Mouse (Mus musculus): ENCODE results near the gene Gria1. TPM values are rescaled to one million over a fixed set of nuclear protein-coding genes. Genes with fewer than 3 reads are reported as not detected.

The Gria1 gene
- polyA plus RNA-seq, 1 experiment from 2014 or later: 0.33 TPM

DNA sequence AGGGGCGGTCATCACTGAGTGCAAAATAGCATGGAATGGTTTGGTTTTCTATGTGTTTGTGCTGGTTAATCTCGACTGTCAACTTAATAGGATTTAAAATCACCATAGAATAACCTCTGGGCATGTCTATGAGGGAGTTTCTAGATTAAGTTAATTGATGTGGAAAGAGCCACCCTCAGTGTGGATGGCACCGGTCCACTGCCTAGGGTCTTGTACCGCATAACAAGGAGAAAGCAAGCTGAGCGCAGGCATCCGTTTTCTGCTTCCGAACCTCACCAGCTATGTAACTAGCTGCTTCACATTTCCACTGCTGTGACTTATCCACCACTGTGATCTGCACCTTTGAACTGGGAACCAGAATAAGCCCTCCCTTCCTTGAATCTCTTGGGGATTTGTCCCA, 134.0 kb downstream of the Gria1 start:
- WGBS: 70% methylated on average over 7 of the region's 7 CpGs
- Histone ChIP-seq H3K27ac (no peak overlapping the region), H3K36me3 (replicated peaks) (no peaks in the 10 kb centered on the region), H3K9me3 (no peaks in the 10 kb centered on the region), H3K4me3 (no peak overlapping the region), H3K27me3 (ENCODE audit: poor library complexity, severe bottlenecking) (no peaks in the 10 kb centered on the region), H3K4me1 (peaks cover 16% of the 10 kb centered on the region)
- DNase-seq (ENCODE audit: extremely low spot score, low spot score): no peak

DNA sequence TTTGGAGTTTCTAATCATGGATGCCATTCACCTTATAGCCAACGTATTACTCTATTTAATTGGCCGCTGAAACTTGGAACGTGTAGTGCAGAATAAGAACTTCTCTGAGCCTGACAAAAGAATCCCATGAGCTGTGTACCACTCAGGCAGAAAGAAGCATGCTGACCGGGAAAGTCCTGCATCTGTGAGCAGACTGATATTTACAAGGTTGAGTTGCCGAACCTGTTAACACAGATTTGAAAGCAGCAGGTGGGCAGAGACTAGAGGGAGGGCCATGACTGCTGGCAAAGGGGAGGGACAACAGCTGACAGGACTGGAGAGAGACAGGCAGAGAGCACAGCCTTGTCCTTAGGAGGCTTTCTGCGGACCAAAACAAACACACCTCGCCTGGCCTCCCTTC, 134.5 kb downstream of the Gria1 start:
- Histone ChIP-seq H3K4me3 (no peak overlapping the region), H3K9me3 (no peaks in the 10 kb centered on the region), H3K27me3 (ENCODE audit: poor library complexity, severe bottlenecking) (no peaks in the 10 kb centered on the region), H3K36me3 (replicated peaks) (no peaks in the 10 kb centered on the region), H3K27ac (no peak overlapping the region), H3K4me1 (peaks cover 13% of the 10 kb centered on the region)
- no peak for DNase-seq (ENCODE audit: extremely low spot score, low spot score)
- WGBS: 54% methylated on average over 7 of the region's 7 CpGs

DNA sequence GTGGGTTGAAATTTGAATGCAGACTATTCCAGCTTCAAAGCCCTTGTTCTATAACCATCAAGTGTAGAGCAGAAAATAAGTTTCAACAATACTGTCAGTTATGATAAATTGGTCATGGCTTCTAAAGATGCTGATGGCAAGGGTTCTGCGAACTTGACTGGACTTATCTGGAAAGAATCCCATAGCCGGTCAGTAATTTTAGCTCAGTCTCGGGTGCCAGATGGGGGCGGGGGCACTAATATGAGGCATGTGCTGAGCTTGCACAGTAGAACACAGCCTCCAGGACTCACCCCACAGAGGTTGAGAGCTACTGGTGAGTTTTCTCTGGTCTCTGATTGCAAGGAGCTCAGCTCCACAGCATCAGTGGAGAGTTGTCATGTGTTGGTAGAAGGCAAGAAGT, 140.5 kb downstream of the Gria1 start:
- Histone ChIP-seq H3K9me3 (no peaks in the 10 kb centered on the region), H3K27ac (no peak overlapping the region), H3K4me1 (peaks cover 11% of the 10 kb centered on the region; the same call in 1 of the 2 replicates), H3K36me3 (replicated peaks) (no peaks in the 10 kb centered on the region), H3K27me3 (ENCODE audit: poor library complexity, severe bottlenecking) (no peaks in the 10 kb centered on the region), H3K4me3 (no peak overlapping the region)
- 92% methylated on average over 4 of the region's 4 CpGs for WGBS
- DNase-seq (ENCODE audit: extremely low spot score, low spot score): no peak

DNA sequence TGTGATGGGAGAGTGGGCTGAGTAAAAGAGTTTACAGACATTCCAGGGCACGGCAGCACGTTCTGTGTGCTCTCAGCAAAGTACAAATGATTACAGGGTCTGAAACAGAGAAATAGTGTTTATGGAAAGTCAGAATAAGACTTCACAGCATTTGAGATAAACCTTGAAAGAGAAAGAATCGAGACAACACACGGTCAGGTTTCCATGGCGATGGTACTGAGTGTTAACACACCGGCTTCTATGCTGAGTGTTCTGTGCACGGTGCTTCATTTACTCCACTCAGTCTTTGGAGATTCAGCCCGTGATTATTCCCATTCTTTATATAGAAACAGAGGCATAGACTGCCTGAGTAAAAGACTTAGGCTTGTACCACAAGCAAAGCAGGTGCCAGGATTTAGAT, 143.8 kb downstream of the Gria1 start:
- no peak for DNase-seq (ENCODE audit: extremely low spot score, low spot score)
- no peaks in the 10 kb centered on the region for H3K27me3 ChIP-seq (ENCODE audit: poor library complexity, severe bottlenecking)
- H3K27ac ChIP-seq: no peak overlapping the region
- peaks cover 11% of the 10 kb centered on the region; the same call in 1 of the 2 replicates for H3K4me1 ChIP-seq
- no peak overlapping the region for H3K4me3 ChIP-seq
- no peaks in the 10 kb centered on the region for H3K36me3 ChIP-seq (replicated peaks)
- H3K9me3 ChIP-seq: no peaks in the 10 kb centered on the region
- WGBS: 78% methylated on average over 8 of the region's 8 CpGs

DNA sequence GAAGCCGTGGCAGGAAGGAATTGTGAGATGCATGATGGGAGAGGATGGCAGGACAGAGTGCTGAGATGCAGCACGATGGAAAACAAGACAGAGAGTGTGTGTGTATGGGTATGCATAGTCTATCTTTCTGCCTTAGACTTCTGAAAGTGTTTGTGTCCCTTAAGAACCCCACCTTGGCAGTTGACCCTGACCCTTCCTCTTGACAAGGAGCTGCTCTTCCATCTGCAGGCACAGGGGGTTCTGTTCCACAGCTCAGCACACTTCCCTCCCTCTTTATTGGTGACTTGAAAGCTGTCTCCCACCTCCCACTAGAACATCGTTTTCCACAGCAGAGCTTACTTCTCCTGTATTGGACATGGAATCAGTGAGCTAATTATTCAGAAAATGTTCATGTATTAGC, 148.2 kb downstream of the Gria1 start:
- 86% methylated on average over 3 of the region's 3 CpGs for WGBS

DNA sequence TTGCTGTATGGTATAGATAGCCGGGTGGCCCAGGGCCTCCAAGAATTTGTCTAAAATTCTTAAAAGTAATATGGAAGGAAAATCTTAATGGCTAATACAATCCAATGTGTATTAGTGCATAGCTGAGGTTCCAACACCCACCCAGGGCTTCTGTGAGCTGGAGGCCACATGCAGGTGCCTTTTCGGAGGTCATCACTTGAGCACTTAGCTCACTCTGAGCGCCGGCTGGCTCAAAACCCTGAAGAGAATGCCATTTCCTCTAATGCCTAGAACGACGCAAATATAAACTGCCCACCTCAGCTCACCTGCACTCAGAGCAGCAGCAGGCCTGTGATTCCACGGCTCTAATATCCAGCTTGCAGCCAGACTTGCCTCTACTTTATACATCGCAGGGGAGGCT, 148.9 kb downstream of the Gria1 start:
- no peak for DNase-seq (ENCODE audit: extremely low spot score, low spot score)

More for the DNA sequence above, 148.2 kb downstream of the Gria1 start:
- no peak overlapping the region for H3K27ac ChIP-seq
- H3K27me3 ChIP-seq (ENCODE audit: poor library complexity, severe bottlenecking): no peaks in the 10 kb centered on the region
- H3K4me3 ChIP-seq: no peak overlapping the region
- H3K9me3 ChIP-seq: no peaks in the 10 kb centered on the region
- no peak for DNase-seq (ENCODE audit: extremely low spot score, low spot score)
- H3K4me1 ChIP-seq: peaks cover 8% of the 10 kb centered on the region; the same call in 1 of the 2 replicates
- H3K36me3 ChIP-seq (replicated peaks): no peaks in the 10 kb centered on the region

DNA sequence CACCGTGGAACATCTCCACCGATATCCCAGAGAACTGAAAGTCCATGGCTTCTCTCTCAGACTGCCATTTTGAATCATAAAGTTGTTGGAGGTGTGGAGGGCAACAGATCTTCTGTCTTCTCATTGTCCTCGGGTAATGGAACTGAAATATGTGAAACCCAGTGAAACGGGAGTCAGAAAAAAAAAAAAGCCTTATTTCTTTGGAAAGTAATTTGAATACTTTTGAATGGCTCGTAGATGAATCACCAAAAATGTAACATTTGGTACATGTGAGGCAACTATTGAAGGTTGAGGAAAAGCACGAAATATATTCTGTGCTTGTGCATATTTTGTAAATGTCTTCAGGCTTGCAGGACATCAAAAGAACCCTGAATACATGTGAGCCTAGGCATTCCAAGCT, 151.7 kb downstream of the Gria1 start:
- H3K27ac ChIP-seq: no peak overlapping the region
- 90% methylated on average over 6 of the region's 6 CpGs for WGBS
- H3K9me3 ChIP-seq: no peaks in the 10 kb centered on the region
- no peak for DNase-seq (ENCODE audit: extremely low spot score, low spot score)
- no peaks in the 10 kb centered on the region for H3K27me3 ChIP-seq (ENCODE audit: poor library complexity, severe bottlenecking)
- no peak overlapping the region for H3K4me3 ChIP-seq
- no peaks in the 10 kb centered on the region for H3K4me1 ChIP-seq
- no peaks in the 10 kb centered on the region for H3K36me3 ChIP-seq (replicated peaks)

More for the DNA sequence above, 148.9 kb downstream of the Gria1 start:
- Histone ChIP-seq H3K36me3 (replicated peaks) (no peaks in the 10 kb centered on the region), H3K9me3 (no peaks in the 10 kb centered on the region), H3K4me1 (0 out of 2 replicates have a peak, but pooled peaks cover 3% of the 10 kb centered on the region), H3K4me3 (no peak overlapping the region), H3K27me3 (ENCODE audit: poor library complexity, severe bottlenecking) (no peaks in the 10 kb centered on the region), H3K27ac (no peak overlapping the region)
- 95% methylated on average over 8 of the region's 8 CpGs for WGBS

DNA sequence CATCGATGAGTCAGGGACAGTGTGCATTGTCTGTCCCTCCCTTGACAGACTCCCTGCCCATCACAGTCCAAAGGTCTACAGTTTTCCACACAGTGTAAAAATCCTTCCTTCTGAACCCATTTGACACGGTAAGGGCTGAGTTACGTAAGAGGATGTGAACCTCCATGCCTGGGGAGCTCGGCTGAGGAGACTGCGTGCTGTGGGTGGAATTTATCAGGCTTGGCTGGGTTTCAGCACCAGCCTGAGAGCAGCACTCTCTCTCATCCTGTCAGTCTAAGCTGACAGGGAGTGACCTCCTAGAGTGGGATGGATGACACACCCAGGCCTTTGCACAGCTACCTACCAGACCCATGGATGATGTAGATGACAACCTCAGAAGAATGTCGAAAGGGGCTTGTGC, 158.9 kb downstream of the Gria1 start:
- no peaks in the 10 kb centered on the region for H3K27me3 ChIP-seq (ENCODE audit: poor library complexity, severe bottlenecking)
- 83% methylated on average over 6 of the region's 6 CpGs for WGBS

DNA sequence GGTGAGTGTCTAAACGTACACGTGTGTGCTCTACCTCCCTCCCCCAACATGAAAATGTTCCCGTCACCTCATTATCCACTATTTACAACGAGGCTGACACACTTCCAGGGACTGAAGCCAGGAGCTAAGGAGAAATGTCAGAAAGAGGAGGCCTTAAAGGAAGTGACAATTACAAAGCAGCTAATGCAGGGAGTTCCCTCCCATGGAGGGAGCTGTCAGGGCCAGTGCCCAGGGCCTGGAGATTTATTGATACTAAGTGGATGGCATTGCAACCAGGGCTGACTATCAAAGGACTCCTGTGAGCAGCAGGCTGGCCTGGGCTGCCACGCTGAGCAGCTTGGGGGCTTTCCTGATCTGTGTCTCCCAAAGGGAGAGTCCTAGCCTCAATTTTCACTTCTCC, 163.0 kb downstream of the Gria1 start:
- Histone ChIP-seq H3K27ac (no peak overlapping the region), H3K36me3 (replicated peaks) (no peaks in the 10 kb centered on the region), H3K4me1 (peaks cover 4% of the 10 kb centered on the region; the same call in 1 of the 2 replicates), H3K9me3 (no peaks in the 10 kb centered on the region), H3K4me3 (no peak overlapping the region), H3K27me3 (ENCODE audit: poor library complexity, severe bottlenecking) (no peaks in the 10 kb centered on the region)
- WGBS: 87% methylated on average over 5 of the region's 5 CpGs
- no peak for DNase-seq (ENCODE audit: extremely low spot score, low spot score)

More for the DNA sequence above, 158.9 kb downstream of the Gria1 start:
- no peak for DNase-seq (ENCODE audit: extremely low spot score, low spot score)
- H3K4me3 ChIP-seq: no peak overlapping the region
- H3K36me3 ChIP-seq (replicated peaks): no peaks in the 10 kb centered on the region
- H3K9me3 ChIP-seq: no peaks in the 10 kb centered on the region
- H3K4me1 ChIP-seq: no peaks in the 10 kb centered on the region
- no peak overlapping the region for H3K27ac ChIP-seq

DNA sequence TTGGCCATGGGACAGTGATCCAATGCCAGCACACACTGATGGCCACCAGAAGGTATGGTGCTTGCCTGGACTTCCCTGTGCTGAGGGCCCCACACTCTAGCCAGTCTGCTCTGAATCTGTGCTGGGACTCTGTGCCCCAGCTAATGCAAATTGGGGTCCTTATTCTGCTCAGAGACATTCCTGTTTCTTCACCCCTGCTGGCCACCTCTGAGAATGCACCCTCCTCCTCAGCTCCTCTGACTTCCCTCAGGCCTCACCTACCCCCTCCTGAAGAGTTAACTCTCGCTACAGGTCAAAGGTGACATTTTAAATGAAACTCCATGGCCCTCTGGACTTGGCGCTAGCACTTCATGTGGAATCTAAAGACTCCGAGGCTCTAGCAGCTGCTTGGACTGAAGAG, 165.4 kb downstream of the Gria1 start:
- H3K27me3 ChIP-seq (ENCODE audit: poor library complexity, severe bottlenecking): no peaks in the 10 kb centered on the region

DNA sequence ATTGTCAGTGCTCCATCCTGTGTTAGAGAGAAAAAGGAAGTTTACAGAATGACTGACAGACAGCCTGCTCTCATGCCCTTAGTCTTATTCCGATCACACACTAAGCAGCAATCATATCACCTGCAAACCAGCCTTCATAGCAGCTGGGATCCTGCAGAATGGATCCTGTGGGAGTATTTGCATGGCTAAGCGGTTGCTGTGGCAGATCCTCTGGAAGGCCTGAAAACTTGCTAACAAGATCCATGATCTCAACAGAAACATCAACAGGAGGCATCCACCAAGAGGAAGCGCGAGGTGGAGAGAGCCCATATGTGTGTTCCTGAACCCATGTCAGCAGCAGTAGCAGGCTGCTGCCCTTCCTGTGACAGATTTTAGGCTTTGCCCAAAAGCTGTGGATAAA, 173.0 kb downstream of the Gria1 start:
- H3K27me3 ChIP-seq (ENCODE audit: poor library complexity, severe bottlenecking): no peaks in the 10 kb centered on the region
- no peak overlapping the region for H3K4me3 ChIP-seq
- WGBS: 93% methylated on average over 4 of the region's 4 CpGs
- no peak for DNase-seq (ENCODE audit: extremely low spot score, low spot score)
- H3K9me3 ChIP-seq: no peaks in the 10 kb centered on the region
- H3K36me3 ChIP-seq (replicated peaks): no peaks in the 10 kb centered on the region
- no peaks in the 10 kb centered on the region for H3K4me1 ChIP-seq
- no peak overlapping the region for H3K27ac ChIP-seq

More for the DNA sequence above, 165.4 kb downstream of the Gria1 start:
- H3K9me3 ChIP-seq: no peaks in the 10 kb centered on the region
- H3K4me3 ChIP-seq: no peak overlapping the region
- 33% methylated on average over 3 of the region's 3 CpGs for WGBS
- no peak overlapping the region for H3K27ac ChIP-seq
- H3K36me3 ChIP-seq (replicated peaks): no peaks in the 10 kb centered on the region
- peak; percentile 23 for DNase-seq (ENCODE audit: extremely low spot score, low spot score)
- peaks cover 4% of the 10 kb centered on the region; the same call in 1 of the 2 replicates for H3K4me1 ChIP-seq

DNA sequence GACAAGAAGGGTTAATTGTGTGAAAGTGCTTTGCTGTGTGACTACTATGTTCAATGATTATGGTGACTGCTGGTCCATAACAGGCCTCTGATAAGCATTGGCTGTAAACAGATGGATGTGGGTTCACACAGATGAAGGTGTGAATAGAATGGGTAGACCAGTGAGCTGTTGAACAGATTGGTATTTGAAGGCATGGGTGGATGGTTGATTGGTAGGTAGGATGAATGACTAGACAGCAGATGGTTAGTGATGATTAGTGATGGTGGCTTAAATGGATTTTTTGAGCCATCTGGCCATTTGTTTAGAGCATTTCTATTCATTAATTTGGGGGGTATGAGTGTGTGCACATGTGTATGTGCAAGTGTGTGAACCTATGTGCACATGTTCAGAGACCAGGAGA, 173.9 kb downstream of the Gria1 start:
- no peaks in the 10 kb centered on the region for H3K27me3 ChIP-seq (ENCODE audit: poor library complexity, severe bottlenecking)

DNA sequence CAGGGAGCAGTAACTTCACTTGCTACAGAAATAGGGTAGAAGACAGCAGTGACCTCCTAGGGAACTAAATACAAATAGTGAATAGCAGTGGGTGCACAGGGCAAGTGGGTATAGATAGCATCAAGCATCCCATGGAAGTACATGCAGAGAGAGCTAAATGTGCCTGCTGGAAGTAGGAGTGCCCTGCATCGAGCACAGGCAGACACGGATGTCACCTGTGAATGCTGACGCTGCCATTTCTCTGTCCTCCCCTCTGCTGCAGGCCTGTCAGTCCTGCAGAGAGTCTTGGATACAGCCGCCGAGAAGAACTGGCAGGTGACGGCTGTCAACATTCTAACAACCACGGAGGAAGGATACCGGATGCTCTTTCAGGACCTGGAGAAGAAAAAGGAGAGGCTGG, 178.2 kb downstream of the Gria1 start:
- no peak for DNase-seq (ENCODE audit: extremely low spot score, low spot score)
- Histone ChIP-seq H3K27ac (no peak overlapping the region), H3K9me3 (no peaks in the 10 kb centered on the region), H3K4me3 (no peak overlapping the region), H3K4me1 (no peaks in the 10 kb centered on the region), H3K27me3 (ENCODE audit: poor library complexity, severe bottlenecking) (no peaks in the 10 kb centered on the region), H3K36me3 (replicated peaks) (no peaks in the 10 kb centered on the region)
- 86% methylated on average over 8 of the region's 8 CpGs for WGBS

More for the DNA sequence above, 173.9 kb downstream of the Gria1 start:
- no peak for DNase-seq (ENCODE audit: extremely low spot score, low spot score)
- Histone ChIP-seq H3K36me3 (replicated peaks) (no peaks in the 10 kb centered on the region), H3K27ac (no peak overlapping the region), H3K4me3 (no peak overlapping the region), H3K4me1 (no peaks in the 10 kb centered on the region), H3K9me3 (no peaks in the 10 kb centered on the region)

DNA sequence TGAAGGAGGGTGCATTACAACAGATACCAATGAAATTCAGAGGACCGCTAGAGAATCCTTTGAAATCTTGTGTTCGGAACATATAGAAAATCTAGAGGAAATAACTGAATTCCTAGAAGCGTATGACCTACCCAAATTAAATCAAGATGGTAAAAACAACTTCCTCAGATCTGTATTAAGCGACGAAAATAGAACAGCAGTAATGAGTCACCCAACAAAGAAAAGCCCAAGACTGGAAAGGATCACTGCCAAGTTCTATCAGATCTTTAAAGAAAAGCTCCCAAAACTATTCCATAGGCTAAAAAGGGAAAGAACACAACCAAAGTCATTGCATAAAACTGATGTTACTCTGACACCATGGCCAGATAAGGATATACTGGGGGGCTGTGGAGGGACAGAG, 183.6 kb downstream of the Gria1 start:
- whole genome bisulfite sequencing: 89% methylated on average over 5 of the region's 5 CpGs
- Histone ChIP-seq H3K9me3 (no peaks in the 10 kb centered on the region), H3K27ac (no peak overlapping the region), H3K27me3 (ENCODE audit: poor library complexity, severe bottlenecking) (no peaks in the 10 kb centered on the region), H3K4me3 (no peak overlapping the region), H3K4me1 (peaks cover 6% of the 10 kb centered on the region; the same call in 1 of the 2 replicates), H3K36me3 (replicated peaks) (no peaks in the 10 kb centered on the region)
- no peak for DNase-seq (ENCODE audit: extremely low spot score, low spot score)
